Mouse (Mus musculus): ENCODE data around the gene Phc1. TPM values are rescaled to one million over a fixed set of nuclear protein-coding genes. Genes with fewer than 3 reads are reported as not detected.

Gene Phc1
- polyA plus RNA-seq, 1 experiment from 2014 or later: 21.1 TPM

GRCm38 (mm10) chr6:122291735-122292134 lies 48.6 kb downstream of the Phc1 start:
- WGBS: 55% methylated on average over 3 of the region's 3 CpGs
- no peaks in the 10 kb centered on the region for H3K9me3 ChIP-seq (replicated peaks)
- no peak overlapping the region for H3K4me3 ChIP-seq (replicated peaks)
- ATAC-seq (replicated peaks; ENCODE audit: low FRiP score): no peak
- no peaks in the 10 kb centered on the region for H3K27me3 ChIP-seq
- H3K4me2 ChIP-seq: no peak overlapping the region
- H3K36me3 ChIP-seq: no peaks in the 10 kb centered on the region
- 0 out of 2 replicates have a peak overlapping the region, but pooled peaks have one; percentile 6 for H3K27ac ChIP-seq
- H3K4me1 ChIP-seq: peaks cover 6% of the 10 kb centered on the region
- no peak overlapping the region for H3K9ac ChIP-seq

GRCm38 (mm10) chr6:122291264-122291663 lies 49.1 kb downstream of the Phc1 start:
- Histone ChIP-seq H3K36me3 (no peaks in the 10 kb centered on the region), H3K27me3 (no peaks in the 10 kb centered on the region), H3K4me1 (peaks cover 6% of the 10 kb centered on the region), H3K9me3 (replicated peaks) (no peaks in the 10 kb centered on the region), H3K4me2 (no peak overlapping the region), H3K9ac (no peak overlapping the region), H3K4me3 (replicated peaks) (no peak overlapping the region), H3K27ac (no peak overlapping the region)
- ATAC-seq (replicated peaks; ENCODE audit: low FRiP score): no peak
- WGBS: 88% methylated on average over 2 of the region's 2 CpGs

- Histone ChIP-seq H3K9me3 (replicated peaks) (no peaks in the 10 kb centered on the region), H3K27ac (peak overlapping the region; percentile 81), H3K4me1 (peaks cover 6% of the 10 kb centered on the region), H3K4me2 (no peak overlapping the region), H3K4me3 (replicated peaks) (no peak overlapping the region), H3K27me3 (no peaks in the 10 kb centered on the region), H3K9ac (no peak overlapping the region), H3K36me3 (no peaks in the 10 kb centered on the region)
- 10% methylated on average over 3 of the region's 3 CpGs for WGBS
- peak; percentile 66; the same call in 1 of the 2 replicates for ATAC-seq (replicated peaks; ENCODE audit: low FRiP score)
These were observed 50.1 kb downstream of the Phc1 start for GRCm38 (mm10) chr6:122290253-122290652.

GRCm38 (mm10) chr6:122289313-122289712 lies 51.0 kb downstream of the Phc1 start:
- 78% methylated on average over 1 of the region's 1 CpGs for WGBS
- Histone ChIP-seq H3K4me3 (replicated peaks) (no peak overlapping the region), H3K4me2 (no peak overlapping the region), H3K4me1 (peaks cover 6% of the 10 kb centered on the region), H3K36me3 (no peaks in the 10 kb centered on the region), H3K9me3 (replicated peaks) (no peaks in the 10 kb centered on the region), H3K27me3 (no peaks in the 10 kb centered on the region), H3K9ac (no peak overlapping the region), H3K27ac (no peak overlapping the region)
- no peak for ATAC-seq (replicated peaks; ENCODE audit: low FRiP score)

- peaks cover 6% of the 10 kb centered on the region for H3K4me1 ChIP-seq
- H3K27ac ChIP-seq: no peak overlapping the region
- WGBS: 62% methylated on average over 1 of the region's 1 CpGs
- H3K4me2 ChIP-seq: no peak overlapping the region
- H3K36me3 ChIP-seq: no peaks in the 10 kb centered on the region
- no peak overlapping the region for H3K9ac ChIP-seq
- H3K9me3 ChIP-seq (replicated peaks): no peaks in the 10 kb centered on the region
- no peak overlapping the region for H3K4me3 ChIP-seq (replicated peaks)
- H3K27me3 ChIP-seq: no peaks in the 10 kb centered on the region
- ATAC-seq (replicated peaks; ENCODE audit: low FRiP score): no peak
These were observed 52.1 kb downstream of the Phc1 start for GRCm38 (mm10) chr6:122288263-122288662.

- no peak overlapping the region for H3K9ac ChIP-seq
- H3K36me3 ChIP-seq: no peaks in the 10 kb centered on the region
- H3K4me2 ChIP-seq: no peak overlapping the region
- no peaks in the 10 kb centered on the region for H3K27me3 ChIP-seq
- ATAC-seq (replicated peaks; ENCODE audit: low FRiP score): no peak
- H3K9me3 ChIP-seq (replicated peaks): no peaks in the 10 kb centered on the region
- H3K4me3 ChIP-seq (replicated peaks): no peak overlapping the region
- 64% methylated on average over 1 of the region's 1 CpGs for WGBS
- H3K27ac ChIP-seq: no peak overlapping the region
- peaks cover 1% of the 10 kb centered on the region for H3K4me1 ChIP-seq
These were observed 55.5 kb downstream of the Phc1 start for GRCm38 (mm10) chr6:122284823-122285222.

GRCm38 (mm10) chr6:122284304-122284703 lies 56.1 kb downstream of the Phc1 start:
- Histone ChIP-seq H3K9ac (no peak overlapping the region), H3K27ac (no peak overlapping the region), H3K27me3 (no peaks in the 10 kb centered on the region), H3K4me1 (no peaks in the 10 kb centered on the region), H3K36me3 (no peaks in the 10 kb centered on the region), H3K4me2 (no peak overlapping the region), H3K4me3 (replicated peaks) (no peak overlapping the region), H3K9me3 (replicated peaks) (no peaks in the 10 kb centered on the region)
- 91% methylated on average over 4 of the region's 4 CpGs for WGBS
- ATAC-seq (replicated peaks; ENCODE audit: low FRiP score): no peak

GRCm38 (mm10) chr6:122283429-122283828 lies 56.9 kb downstream of the Phc1 start:
- no peaks in the 10 kb centered on the region for H3K4me1 ChIP-seq
- H3K27me3 ChIP-seq: no peaks in the 10 kb centered on the region
- H3K4me2 ChIP-seq: no peak overlapping the region
- no peak for ATAC-seq (replicated peaks; ENCODE audit: low FRiP score)
- H3K4me3 ChIP-seq (replicated peaks): no peak overlapping the region
- no peak overlapping the region for H3K9ac ChIP-seq
- H3K36me3 ChIP-seq: no peaks in the 10 kb centered on the region
- no peak overlapping the region for H3K27ac ChIP-seq
- 87% methylated on average over 2 of the region's 2 CpGs for WGBS
- H3K9me3 ChIP-seq (replicated peaks): no peaks in the 10 kb centered on the region

GRCm38 (mm10) chr6:122282782-122283181 lies 57.6 kb downstream of the Phc1 start, which contains the start of gene Klrg1:
TSS of gene Klrg1 (minus strand) at chr6:122282882.
- no peak for ATAC-seq (replicated peaks; ENCODE audit: low FRiP score)
- H3K4me1 ChIP-seq: no peaks in the 10 kb centered on the region
- no peak within 1 kb of the TSS for H3K27ac ChIP-seq
- H3K9ac ChIP-seq: no peak within 1 kb of the TSS
- WGBS: 79% methylated on average over 6 of the region's 6 CpGs
- H3K9me3 ChIP-seq (replicated peaks): no peaks in the 10 kb centered on the region
- H3K27me3 ChIP-seq: no peaks in the 10 kb centered on the region
- H3K4me3 ChIP-seq (replicated peaks): no peak within 1 kb of the TSS
- no peak within 1 kb of the TSS for H3K4me2 ChIP-seq
- H3K36me3 ChIP-seq: no peaks in the 10 kb centered on the region

- WGBS: 86% methylated on average over 7 of the region's 7 CpGs
These were observed 63.8 kb downstream of the Phc1 start for GRCm38 (mm10) chr6:122276565-122276964.

GRCm38 (mm10) chr6:122274546-122274945 lies 65.8 kb downstream of the Phc1 start:
- no peak overlapping the region for H3K4me2 ChIP-seq
- no peak overlapping the region for H3K27ac ChIP-seq
- H3K36me3 ChIP-seq: no peaks in the 10 kb centered on the region
- ATAC-seq (replicated peaks; ENCODE audit: low FRiP score): no peak
- no peak overlapping the region for H3K4me3 ChIP-seq (replicated peaks)
- no peaks in the 10 kb centered on the region for H3K9me3 ChIP-seq (replicated peaks)
- 62% methylated on average over 5 of the region's 5 CpGs for WGBS
- H3K4me1 ChIP-seq: no peaks in the 10 kb centered on the region
- no peaks in the 10 kb centered on the region for H3K27me3 ChIP-seq
- H3K9ac ChIP-seq: no peak overlapping the region

More at GRCm38 (mm10) chr6:122276565-122276964, 63.8 kb downstream of the Phc1 start:
- Histone ChIP-seq H3K4me3 (replicated peaks) (no peak overlapping the region), H3K27ac (no peak overlapping the region), H3K36me3 (no peaks in the 10 kb centered on the region), H3K4me1 (no peaks in the 10 kb centered on the region), H3K9ac (no peak overlapping the region), H3K9me3 (replicated peaks) (no peaks in the 10 kb centered on the region), H3K4me2 (no peak overlapping the region), H3K27me3 (no peaks in the 10 kb centered on the region)
- no peak for ATAC-seq (replicated peaks; ENCODE audit: low FRiP score)

GRCm38 (mm10) chr6:122270152-122270551 lies 70.2 kb downstream of the Phc1 start:
- no peak for ATAC-seq (replicated peaks; ENCODE audit: low FRiP score)
- no peak overlapping the region for H3K27ac ChIP-seq
- no peaks in the 10 kb centered on the region for H3K27me3 ChIP-seq
- H3K9me3 ChIP-seq (replicated peaks): no peaks in the 10 kb centered on the region
- no peak overlapping the region for H3K4me2 ChIP-seq
- H3K36me3 ChIP-seq: no peaks in the 10 kb centered on the region
- no peak overlapping the region for H3K4me3 ChIP-seq (replicated peaks)
- 61% methylated on average over 11 of the region's 11 CpGs for WGBS
- H3K4me1 ChIP-seq: no peaks in the 10 kb centered on the region
- H3K9ac ChIP-seq: no peak overlapping the region

- H3K9ac ChIP-seq: no peak overlapping the region
- H3K36me3 ChIP-seq: no peaks in the 10 kb centered on the region
- no peaks in the 10 kb centered on the region for H3K27me3 ChIP-seq
- no peak overlapping the region for H3K4me3 ChIP-seq (replicated peaks)
- H3K4me1 ChIP-seq: no peaks in the 10 kb centered on the region
- H3K9me3 ChIP-seq (replicated peaks): no peaks in the 10 kb centered on the region
- no peak for ATAC-seq (replicated peaks; ENCODE audit: low FRiP score)
- no peak overlapping the region for H3K4me2 ChIP-seq
- WGBS: 56% methylated on average over 4 of the region's 4 CpGs
- H3K27ac ChIP-seq: no peak overlapping the region
These were observed 71.2 kb downstream of the Phc1 start for GRCm38 (mm10) chr6:122269170-122269569.

Measured in kidney, embryonic 15.5 days (tissue).